Mouse (Mus musculus) embryonic facial prominence, embryonic 15.5 days (tissue): ENCODE measurements around the gene Klrc3. TPM values are rescaled to one million over a fixed set of nuclear protein-coding genes. Genes with fewer than 3 reads are reported as not detected.

Experiments
- microRNA-seq: library from miRNA; unstranded; fragments of <30 nt; microRNA quantifications from one replicate; pipeline ENCODE4, GENCODE M21; 2016; ENCODE audit warnings: borderline number of aligned reads
- polyA plus RNA-seq: library from polyadenylated mRNA; unstranded; fragments of >200 nt; fragmentation: Nextera tagmentation; extraction: Ambion mirVana; gene quantifications from 2 replicates; pipeline ENCODE4 v1.2.1, GENCODE M21; 2015

The Klrc3 gene
- polyA plus RNA-seq, 1 experiment from 2014 or later, result not detected

Small RNA genes lying within 50 kb of the gene (microRNA-seq; reads per million reads assigned to microRNA genes)
- not detected for gene Mir680-1

Other genes starting within 250 kb of the Klrc3 start
- 0.33 and 0.57 TPM in 2 replicates for gene Clec1b, start 246.0 kb downstream of the Klrc3 start, polyA plus RNA-seq
- 0.08 TPM in 1 of 2 replicates, not detected in the other for gene Clec9a, start 234.5 kb downstream of the Klrc3 start, polyA plus RNA-seq
- gene Clec1a, start 191.3 kb downstream of the Klrc3 start, polyA plus RNA-seq, result 2.4 and 2.5 TPM in 2 replicates
- gene Olr1, start 136.2 kb downstream of the Klrc3 start, polyA plus RNA-seq, result not detected in 2 replicates
- gene Tmem52b, start 130.8 kb downstream of the Klrc3 start, polyA plus RNA-seq, result not detected in 2 replicates
- gene Gabarapl1, start 110.2 kb downstream of the Klrc3 start, polyA plus RNA-seq, result 53.2 and 54.4 TPM in 2 replicates
- gene Klre1, start 65.4 kb downstream of the Klrc3 start, polyA plus RNA-seq, result 0.13 TPM in 1 of 2 replicates, not detected in the other
- 0.37 TPM in 1 of 2 replicates, not detected in the other for gene Klrd1, start 51.6 kb downstream of the Klrc3 start, polyA plus RNA-seq
- 0.16 TPM in 1 of 2 replicates, not detected in the other for gene Klrk1, start 19.5 kb downstream of the Klrc3 start, polyA plus RNA-seq
- not detected in 2 replicates for gene Klrc2, start 17.4 kb upstream of the Klrc3 start, polyA plus RNA-seq
- gene Klrc1, start 35.6 kb upstream of the Klrc3 start, polyA plus RNA-seq, result 0.24 TPM in 1 of 2 replicates, not detected in the other
- gene Klri1, start 73.8 kb upstream of the Klrc3 start, polyA plus RNA-seq, result not detected in 2 replicates
- not detected in 2 replicates for gene Klri2, start 97.1 kb upstream of the Klrc3 start, polyA plus RNA-seq
- gene Gm156, start 140.9 kb upstream of the Klrc3 start, polyA plus RNA-seq, result not detected in 2 replicates
- not detected in 2 replicates for gene Gm17631, start 219.3 kb upstream of the Klrc3 start, polyA plus RNA-seq
- gene Klra17, start 233.3 kb upstream of the Klrc3 start, polyA plus RNA-seq, result 0.13 and 0.18 TPM in 2 replicates